Mouse (Mus musculus): ENCODE measurements around the gene Trh.

Trh gene

GRCm38 (mm10) chr6:92222021-92222420 lies 22.4 kb downstream of the Trh start:
- DNase-seq: no peak

- no peak for DNase-seq
Observed at GRCm38 (mm10) chr6:92221604-92222003, 22.8 kb downstream of the Trh start.

- DNase-seq: no peak
Observed at GRCm38 (mm10) chr6:92219445-92219844, 25.0 kb downstream of the Trh start.

- DNase-seq: peak; percentile 91 to 93
Observed at GRCm38 (mm10) chr6:92214773-92215449, 29.5 kb downstream of the Trh start, which contains the start of gene Rbsn. TSS of gene Rbsn (minus strand) at chr6:92214925.

DNA sequence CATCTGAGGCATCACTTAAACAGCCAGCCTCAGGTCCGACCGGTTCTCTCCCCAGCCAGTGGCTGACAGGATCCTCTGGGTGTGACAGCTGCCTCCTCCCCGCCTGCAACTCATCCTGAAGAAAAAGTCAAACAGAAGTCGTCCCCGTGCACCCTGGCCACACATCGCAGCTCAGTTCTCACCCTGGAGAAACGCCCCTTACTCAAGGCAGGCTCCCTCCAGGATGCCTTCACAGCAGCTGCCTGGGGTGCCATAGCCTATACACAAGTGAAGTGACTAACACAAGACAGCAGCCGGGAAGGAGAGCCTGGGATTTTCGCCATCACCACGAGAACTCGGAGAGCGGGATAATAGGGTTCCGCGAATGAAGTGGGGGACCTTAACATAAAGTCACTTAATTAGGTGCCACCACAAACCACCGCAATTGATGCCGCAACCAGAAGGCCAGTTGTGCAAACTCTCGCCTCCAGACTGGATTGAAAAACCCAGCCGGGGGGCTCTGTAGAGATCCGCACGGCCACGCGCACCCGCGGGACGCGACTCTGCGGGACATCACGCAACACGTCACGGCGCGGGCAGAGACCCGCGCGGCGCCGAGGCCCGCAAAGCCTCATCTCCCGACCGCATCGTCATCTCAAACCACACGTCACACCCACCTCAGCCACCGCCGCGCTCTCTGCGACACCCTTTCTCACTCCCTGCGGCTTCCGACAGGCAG lies 30.2 kb downstream of the Trh start:
- DNase-seq: peak in 1 of 2 experiments; percentile 24

DNA sequence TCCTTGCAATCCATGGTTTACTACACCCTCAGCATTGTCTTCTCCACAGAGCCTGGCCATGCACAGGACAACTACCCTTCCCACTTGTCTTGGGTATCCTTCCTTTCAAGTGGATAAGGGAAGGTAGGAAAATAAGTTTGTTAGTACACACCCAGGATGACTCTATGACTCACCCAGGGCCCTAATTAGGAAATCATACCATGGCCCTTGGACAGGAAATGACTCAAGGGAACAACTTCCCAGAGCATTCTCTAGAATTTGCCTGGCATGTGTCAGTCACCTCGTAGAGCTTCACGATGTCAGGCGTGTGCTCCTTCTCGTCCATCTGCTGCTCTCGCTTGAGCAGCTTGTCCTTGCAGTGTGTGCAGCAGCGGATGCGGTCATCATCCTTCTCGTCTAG lies 45.0 kb downstream of the Trh start:
- no peak for DNase-seq

All from thymus, postnatal 36 days (tissue).